Mouse (Mus musculus) neutrophil, adult 83 days (primary cell): ENCODE results near the gene Ilf2. TPM values are rescaled to one million over a fixed set of nuclear protein-coding genes. Genes with fewer than 3 reads are reported as not detected.

Experiments used
- total RNA-seq, 2 experiments: library from RNA; stranded (reverse); gene quantifications; one replicate each; pipeline ENCODE4 v1.2.4; 2023

Ilf2 gene
- total RNA-seq, result 10 to 100 TPM; 50.7 to 54.7 TPM

DNA sequence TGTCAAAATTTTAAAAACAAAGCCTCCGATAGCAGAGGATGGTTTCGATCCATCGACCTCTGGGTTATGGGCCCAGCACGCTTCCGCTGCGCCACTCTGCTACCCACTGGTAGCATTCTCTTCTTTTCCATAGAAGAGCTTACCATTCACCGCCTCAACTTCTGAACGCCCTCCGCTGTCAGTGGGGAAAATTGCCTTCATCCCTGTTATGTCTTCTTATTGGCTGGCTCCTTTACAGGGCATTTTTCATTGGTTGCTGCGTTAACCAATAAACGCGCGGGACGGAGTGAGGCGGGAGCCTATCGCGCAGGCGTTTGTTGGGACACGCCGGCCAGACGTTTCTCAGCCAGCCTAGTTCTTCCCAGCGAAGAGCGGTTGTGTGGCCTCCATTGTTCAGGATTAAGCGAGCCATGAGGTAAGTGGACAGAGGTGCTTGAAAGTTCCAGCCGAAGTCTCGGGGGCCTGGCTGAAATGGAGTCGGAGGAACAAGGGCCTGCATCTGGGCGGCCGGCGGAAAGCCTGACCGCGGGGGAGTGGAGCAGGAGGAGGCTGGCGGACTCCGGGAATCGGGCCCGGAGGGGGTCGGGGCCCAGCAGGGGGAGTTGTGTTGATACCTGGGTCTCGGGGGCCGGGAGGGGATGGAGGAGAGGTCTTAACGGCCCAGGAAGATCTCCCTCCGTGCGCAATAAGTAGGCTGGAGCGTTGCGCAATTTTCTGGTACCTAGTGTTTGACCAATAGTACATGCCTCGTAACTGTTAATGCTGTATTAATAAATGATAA lies at the start of gene Ilf2:
Ilf2 (plus strand) TSS at position 296 of the 781 bp plus-strand sequence.

DNA sequence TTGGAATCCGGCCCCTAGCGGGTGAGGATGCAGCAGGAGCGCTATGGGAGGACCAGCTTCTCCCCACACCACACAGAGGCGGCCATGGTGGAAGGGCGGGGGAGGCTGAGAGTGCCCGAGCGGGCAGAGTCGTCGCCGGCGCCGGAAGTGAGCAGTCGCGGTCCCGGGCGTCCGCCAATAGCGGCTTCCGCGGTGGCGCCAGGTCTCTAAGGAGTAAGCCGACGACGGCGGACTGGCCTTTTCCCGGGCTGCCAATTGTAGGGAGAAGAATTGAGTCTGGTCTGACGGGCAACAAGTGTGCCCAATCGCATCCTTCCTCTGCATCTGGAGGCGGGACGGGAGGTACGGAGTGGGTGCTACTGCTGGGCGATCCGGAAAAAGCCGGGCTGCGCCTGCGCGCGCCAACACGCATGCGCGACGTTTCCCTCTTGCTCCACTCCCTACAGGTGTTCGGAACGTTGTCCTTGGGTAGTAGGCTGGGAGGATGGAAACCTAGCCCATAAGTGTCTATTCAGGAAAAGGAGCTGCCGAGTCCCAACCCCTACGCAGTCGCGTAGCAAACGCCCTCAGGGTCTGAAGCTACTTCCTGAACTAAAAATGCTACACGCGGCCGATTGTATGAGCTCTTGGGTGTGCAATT lies 42.4 kb upstream of the Ilf2 start, which contains the start of gene Ints3:
Ints3 (minus strand) TSS at position 242 of the 640 bp plus-strand sequence.

DNA sequence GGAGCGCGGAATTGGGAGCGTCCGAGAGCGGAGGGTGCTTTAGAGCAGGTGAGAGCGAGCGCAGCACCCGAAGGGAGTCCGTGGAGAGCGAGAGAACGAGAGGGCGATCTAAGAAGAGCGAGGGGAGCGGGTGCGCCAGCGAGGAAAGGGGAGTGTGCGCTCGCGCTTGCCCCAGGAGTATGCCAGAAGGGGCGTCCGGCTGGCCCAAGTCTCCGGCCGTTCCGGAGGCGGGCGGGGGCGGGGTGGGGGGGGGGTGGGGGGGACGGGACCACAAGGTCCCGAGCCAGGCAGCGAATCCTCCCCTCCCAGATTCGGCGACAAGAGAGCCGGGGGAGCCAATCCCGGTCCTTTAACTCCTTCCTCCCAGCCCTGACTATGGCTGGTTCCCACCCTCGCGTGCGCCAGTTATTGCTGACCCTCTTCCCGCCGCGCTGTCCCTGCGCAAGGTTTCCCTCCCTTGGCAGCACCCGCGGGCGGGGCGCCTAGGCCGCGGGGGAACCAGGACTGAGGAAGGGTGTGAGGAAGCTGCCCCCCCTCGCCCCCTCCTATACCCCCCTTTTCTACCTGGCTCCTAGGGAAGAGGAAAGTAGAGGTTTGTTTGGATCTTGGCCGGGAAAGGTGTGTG lies 10.1 kb upstream of the Ilf2 start, which contains the start of gene Npr1:
Npr1 (minus strand) TSS at position 181 of the 625 bp plus-strand sequence.

DNA sequence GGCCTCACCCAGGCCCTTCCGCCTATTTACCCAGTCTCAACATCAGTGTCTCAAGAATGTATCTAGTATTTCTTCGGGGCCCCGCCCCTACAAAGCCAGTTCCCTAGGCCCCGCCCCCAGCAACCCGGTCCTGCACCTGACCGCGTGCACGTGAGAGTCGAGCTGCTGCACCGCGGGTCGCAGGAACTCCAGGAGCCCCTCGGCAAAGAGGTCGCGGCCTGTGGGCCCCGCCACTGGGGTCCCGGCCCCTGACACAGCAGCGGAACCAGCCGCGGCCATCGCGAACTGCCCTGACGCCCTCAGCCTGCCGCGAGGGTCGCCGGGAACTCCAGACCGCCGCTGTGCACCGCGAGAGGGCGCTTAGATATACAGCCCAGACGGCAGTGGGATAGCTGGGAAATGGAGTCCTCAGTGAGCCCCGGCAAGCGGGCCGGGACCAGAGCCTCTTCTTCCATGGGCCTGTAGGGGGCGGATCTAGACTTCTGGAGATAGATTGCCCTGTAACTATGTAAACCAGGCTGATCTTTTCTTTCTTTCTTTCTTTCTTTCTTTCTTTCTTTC lies 14.8 kb downstream of the Ilf2 start, which contains the start of gene Snapin:
Snapin (minus strand) TSS at position 338 of the 561 bp plus-strand sequence.

DNA sequence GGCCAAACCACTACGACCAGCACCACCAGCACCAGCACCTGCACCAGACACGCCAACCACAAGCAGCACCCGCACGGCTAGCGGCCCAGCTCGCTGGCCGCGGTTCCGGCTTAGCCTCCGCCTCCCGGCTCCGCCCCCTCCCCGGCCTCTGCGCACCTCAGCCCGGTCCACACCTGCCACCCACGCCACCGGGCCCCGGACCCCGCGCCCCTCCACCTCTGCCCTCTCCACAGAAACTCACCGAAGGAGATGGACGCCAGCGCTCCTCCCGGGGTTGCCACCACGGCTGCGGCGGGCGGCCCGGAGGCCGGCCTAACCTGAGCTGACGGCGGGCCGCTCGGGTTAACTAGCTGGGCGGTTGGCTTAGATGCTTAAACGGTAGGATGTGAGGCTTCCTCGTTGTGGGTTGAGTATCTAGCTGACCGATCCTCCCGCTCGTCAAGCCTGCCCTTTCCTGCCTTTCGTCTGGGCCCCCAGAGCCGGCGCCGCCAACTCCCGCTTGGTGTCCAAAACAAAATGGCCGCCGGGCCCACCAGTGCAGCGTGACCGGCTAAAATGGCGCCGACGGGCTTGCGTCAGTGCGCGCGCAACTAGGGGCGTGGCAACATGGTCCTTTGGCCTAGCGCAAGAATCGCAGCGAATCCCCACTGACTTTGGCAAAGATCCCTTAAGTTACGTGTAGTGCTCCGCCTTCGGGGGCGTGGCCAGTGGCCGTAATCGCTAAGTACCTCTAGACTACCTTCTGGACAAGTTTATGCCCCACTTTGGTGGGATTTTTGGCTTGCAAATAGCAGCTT lies 33.2 kb downstream of the Ilf2 start, which contains the start of gene Chtop:
Chtop (minus strand) TSS at position 549 of the 797 bp plus-strand sequence.

DNA sequence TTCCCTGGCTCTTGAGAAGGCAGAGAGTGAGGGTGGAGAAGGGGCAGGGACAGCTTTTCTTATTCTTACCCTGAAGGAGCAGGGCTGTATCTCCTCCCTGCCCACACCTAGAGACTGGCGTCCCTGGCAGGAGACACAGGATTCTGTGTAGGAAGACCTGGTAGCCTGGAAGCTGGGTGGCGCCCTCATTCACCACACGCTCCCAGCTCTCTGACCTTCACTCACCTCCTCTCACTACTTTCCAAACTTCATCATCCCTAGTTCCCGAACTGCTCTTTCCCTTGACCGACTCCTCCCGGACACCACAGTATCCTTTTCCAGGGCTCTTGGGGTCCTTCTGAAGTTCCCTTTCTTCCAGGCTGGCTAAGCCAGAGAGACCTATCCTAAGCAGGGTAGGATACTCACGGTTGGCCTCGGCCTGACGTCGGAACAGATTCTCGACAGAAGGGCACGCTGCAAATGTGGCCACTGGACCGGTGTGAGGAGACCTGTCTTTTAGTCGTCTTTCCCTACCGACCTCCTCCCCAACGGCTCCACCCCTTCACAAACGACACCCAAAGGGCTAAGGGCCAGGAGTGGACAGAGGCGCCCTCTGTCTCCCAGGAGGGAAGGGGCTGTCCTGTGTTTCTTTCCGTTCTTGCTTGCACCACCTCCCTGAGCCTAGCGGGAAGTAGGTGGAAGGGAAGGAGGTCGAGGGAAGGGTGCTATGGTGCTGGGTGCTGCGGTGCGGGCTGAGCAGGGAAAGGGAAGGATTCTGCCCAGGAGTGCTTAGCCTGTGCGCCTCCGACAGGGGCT lies 38.1 kb downstream of the Ilf2 start, which contains the start of the genes S100a1 and S100a13:
S100a1 (minus strand) TSS at position 597 of the 795 bp plus-strand sequence.
S100a13 (plus strand) TSS at position 640 of the 795 bp plus-strand sequence.

DNA sequence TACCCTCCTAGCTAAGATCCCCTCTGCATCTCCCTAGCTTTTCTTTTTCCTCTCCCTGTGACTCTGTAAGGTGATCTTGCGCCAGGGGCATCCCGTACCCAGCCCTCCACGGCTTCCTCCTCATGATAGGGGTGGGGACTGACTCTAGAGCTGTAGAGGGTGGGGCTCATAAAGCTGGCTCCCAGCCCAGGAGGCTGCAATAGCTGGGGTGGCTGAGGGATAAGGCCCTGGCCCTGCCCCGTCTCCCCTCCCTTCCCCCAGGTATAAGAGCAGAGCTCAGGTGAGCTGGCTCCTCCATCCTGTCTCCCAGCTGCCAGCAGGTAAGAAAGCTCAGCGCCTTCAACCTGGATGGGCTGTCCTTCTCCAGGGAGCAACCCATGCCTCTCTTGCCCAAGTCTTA lies 50.7 kb downstream of the Ilf2 start, which contains the start of gene S100a14:
S100a14 (plus strand) TSS at position 277 of the 400 bp plus-strand sequence.

DNA sequence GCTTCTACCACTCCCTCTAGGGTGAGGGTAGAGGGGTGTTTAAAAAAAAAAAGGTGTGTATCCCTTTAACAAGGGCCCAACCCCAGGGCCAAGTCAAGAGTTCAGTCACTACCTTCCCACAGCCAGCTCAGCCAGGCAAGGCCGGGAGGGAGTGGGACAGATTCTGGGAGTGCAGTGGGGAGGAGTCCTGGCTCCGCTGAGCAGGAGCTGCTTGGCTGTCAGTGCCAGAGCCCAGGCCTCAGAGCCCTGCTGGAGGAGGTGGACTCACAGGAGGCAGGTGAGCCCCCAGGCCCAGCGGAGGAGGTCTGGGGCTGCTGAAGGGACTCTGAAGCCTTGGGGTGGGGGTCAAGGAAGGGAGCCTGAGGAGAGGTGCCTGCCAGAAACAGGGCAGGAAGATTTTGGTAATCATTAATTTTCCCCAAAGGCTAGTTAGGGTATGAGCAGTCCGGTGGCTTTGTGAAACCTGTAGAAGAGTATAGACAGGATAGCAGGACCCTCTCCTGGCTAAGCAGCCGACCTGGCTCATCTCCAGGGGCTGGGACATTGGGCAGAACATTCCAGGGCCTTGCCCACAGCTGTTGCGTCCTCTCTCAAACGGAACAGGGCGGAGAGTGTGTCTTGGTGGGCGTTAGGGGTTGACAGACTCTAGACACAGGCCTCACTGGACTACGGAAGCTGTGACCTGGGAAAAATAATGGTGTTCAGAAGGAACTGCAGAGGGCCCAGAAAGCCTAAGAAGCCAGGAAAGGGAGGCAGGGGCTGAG lies 61.4 kb downstream of the Ilf2 start, which contains the start of gene S100a16:
S100a16 (plus strand) TSS at position 114 of the 764 bp plus-strand sequence.

Other genes with a start within 250 kb of the Ilf2 start
- 10 to 100 TPM; 24.6 to 27.2 TPM for gene Jtb, start 244.5 kb upstream of the Ilf2 start, total RNA-seq
- not detected for gene Creb3l4, start 232.6 kb upstream of the Ilf2 start, total RNA-seq
- 10 to 100 TPM; 22.1 to 22.5 TPM for gene Slc39a1, start 228.0 kb upstream of the Ilf2 start, total RNA-seq
- gene Crtc2, start 222.0 kb upstream of the Ilf2 start, total RNA-seq, result 10 to 100 TPM; 62.8 to 67.5 TPM
- gene Dennd4b, start 210.9 kb upstream of the Ilf2 start, total RNA-seq, result 10 to 100 TPM; 54.4 to 63.2 TPM
- 10 to 100 TPM; 64.9 to 68.2 TPM for gene Gatad2b, start 182.9 kb upstream of the Ilf2 start, total RNA-seq
- 1 to 10 TPM; 1.4 to 2.5 TPM for gene Slc27a3, start 86.2 kb upstream of the Ilf2 start, total RNA-seq
- gene Ints3, start 42.5 kb upstream of the Ilf2 start, total RNA-seq, result 10 to 100 TPM; 43.1 to 53.5 TPM
- gene Npr1, start 10.3 kb upstream of the Ilf2 start, total RNA-seq, result under 1 TPM; 0.15 to 0.53 TPM
- 10 to 100 TPM; 28.2 to 32.1 TPM for gene Snapin, start 14.9 kb downstream of the Ilf2 start, total RNA-seq
- 10 to 100 TPM; 70.6 to 81.8 TPM for gene Chtop, start 33.4 kb downstream of the Ilf2 start, total RNA-seq
- 10 to 100 TPM; 23.2 to 23.6 TPM for gene S100a1, start 38.3 kb downstream of the Ilf2 start, total RNA-seq
- gene S100a13, start 38.3 kb downstream of the Ilf2 start, total RNA-seq, result 10 to 100 TPM; 36.7 to 40.7 TPM
- gene S100a14, start 50.7 kb downstream of the Ilf2 start, total RNA-seq, result under 1 TPM in 1 of 2 experiments, not detected in 1; 0.40 TPM
- under 1 TPM in 1 of 2 experiments, not detected in 1; 0.39 TPM for gene S100a16, start 61.1 kb downstream of the Ilf2 start, total RNA-seq
- gene S100a3, start 84.5 kb downstream of the Ilf2 start, total RNA-seq, result 1 to 10 TPM; 5.9 to 6.6 TPM
- gene S100a2, start 114.1 kb downstream of the Ilf2 start, total RNA-seq, result 1 to 10 TPM in 1 of 2 experiments, not detected in 1; 2.9 TPM
- gene Gm42674, start 125.8 kb downstream of the Ilf2 start, total RNA-seq, result not detected
- gene S100a4, start 127.6 kb downstream of the Ilf2 start, total RNA-seq, result 100 to 1,000 TPM; 351 to 397 TPM
- gene S100a5, start 132.4 kb downstream of the Ilf2 start, total RNA-seq, result not detected
- gene S100a6, start 136.8 kb downstream of the Ilf2 start, total RNA-seq, result 1,000 to 10,000 TPM; 1,195 to 1,254 TPM
- 1 to 10 TPM; 1.6 to 2.2 TPM for gene S100a7a, start 177.9 kb downstream of the Ilf2 start, total RNA-seq
- gene S100a8, start 192.9 kb downstream of the Ilf2 start, total RNA-seq, result over 10,000 TPM; 45,493 to 45,678 TPM
- over 10,000 TPM; 54,611 to 54,778 TPM for gene S100a9, start 219.6 kb downstream of the Ilf2 start, total RNA-seq